Mouse (Mus musculus) induced T-regulatory cell, adult 2 months (primary cell): ENCODE results near the gene Eya4.

ENCODE experiments used
- DNase-seq: peaks from one replicate; pipeline ENCODE4 v3.0.0-alpha.2; 2012; ENCODE audit warnings: low read depth

Gene Eya4

DNA sequence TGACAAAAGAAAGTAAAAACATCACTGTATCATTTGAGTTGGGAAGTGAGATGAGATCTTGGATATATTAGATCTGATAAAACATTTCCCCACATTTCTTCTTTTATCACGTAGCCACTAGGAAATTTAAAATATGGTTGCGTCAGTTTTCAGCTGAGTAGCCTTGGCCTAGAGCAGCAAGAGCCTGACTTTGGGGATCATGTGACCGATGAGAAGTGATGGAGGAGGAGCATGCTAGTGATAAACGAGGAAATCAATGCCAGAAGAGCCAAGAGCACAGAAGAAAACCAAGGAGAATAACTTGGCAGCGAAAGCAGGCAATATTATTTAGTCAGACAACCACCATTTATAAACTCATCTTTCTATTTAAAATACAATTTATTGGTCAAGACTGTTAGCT lies 119.7 kb downstream of the Eya4 start:
- no peak for DNase-seq

DNA sequence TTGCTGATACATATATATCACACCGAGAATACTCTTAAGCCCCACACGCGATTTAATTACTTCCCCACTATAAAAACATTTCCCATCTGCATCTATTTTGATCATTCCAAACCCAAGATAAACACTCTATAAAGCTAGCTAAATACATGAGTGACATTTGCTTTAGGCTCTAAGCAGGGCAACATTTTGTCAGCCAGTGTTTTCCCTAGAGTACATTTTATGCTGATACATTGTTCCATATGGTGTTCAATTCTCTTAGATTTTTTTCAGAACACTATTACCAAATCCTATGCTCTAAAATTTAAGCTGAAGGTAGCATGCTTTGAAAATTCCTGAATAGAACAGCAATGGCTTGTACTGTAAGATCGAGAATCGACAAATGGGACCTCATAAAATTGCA lies 127.2 kb downstream of the Eya4 start:
- no peak for DNase-seq

DNA sequence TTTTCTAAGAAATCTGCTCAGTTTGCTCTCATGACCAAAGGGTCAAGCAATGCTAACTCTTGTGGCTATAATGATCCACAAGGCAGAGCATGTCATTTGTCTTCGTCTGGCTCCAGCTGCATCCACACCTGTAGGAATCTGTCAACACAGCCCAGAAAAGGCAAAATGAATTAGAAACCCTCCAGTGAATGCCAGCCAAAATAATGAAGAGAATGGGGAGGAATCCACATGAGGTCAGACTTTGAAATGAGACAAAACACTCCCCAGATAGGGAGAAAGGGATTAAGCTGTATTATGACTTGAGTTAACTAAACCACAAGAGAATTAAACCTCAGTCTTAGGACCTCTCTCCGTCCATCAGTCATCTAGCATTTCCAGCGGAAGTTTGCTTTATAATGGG lies 130.2 kb downstream of the Eya4 start:
- DNase-seq, result no peak

DNA sequence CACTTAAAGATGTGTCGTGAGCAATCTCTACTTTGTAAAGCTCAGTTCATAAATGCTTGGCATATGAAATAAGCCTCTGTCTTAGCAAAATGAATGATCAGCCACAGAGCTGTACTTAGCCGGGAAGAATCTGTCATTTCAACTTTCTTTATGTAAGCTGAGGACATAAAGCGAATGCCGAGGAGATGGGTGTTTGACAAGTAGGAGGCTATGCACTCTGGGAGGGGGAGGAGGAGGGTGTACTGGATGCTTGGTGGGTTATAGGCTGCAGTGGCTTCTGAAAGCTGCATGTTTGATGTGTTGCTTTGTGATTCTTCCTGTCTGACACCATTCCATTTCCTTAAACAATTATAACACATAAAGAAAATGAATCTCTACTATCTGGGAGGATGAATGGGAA lies 133.8 kb downstream of the Eya4 start:
- DNase-seq, result no peak

DNA sequence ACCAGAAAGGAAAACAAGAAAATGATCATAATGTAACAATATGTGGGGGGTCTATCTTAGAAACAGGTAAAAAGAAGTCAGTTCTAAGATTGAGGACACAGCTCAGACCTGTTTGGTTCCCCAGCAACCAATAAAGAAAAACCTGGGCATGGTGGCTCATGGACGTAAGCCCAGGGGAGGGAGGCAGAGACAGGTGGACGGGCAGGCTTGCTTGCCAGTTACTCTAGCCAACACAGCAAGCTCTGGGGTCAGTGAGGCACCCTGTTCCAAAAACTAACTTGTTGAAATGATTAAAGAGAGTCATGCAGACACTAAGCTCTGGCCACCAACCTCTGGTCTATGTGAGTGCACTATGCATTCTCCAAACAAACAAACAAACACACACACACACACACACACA lies 139.2 kb downstream of the Eya4 start:
- DNase-seq, result no peak

DNA sequence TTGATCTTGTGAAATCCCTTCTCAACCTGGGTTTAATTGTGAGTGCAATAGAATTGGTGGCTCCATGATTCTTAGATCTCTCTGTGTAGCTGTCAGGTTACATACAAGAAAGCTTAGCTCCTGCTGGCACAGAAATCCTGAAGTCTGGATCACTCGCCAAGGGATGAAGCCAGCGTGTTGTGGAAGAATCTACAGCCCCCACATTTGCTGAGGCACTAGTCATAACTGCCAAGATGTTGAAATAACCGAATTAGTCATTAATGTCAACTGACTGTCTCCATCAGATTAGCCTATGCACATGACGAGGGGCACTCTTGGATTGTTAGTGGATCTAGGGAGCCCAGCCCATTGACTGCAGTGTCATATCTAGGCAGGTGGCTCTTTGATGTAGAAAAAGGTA lies 146.7 kb downstream of the Eya4 start:
- no peak for DNase-seq

DNA sequence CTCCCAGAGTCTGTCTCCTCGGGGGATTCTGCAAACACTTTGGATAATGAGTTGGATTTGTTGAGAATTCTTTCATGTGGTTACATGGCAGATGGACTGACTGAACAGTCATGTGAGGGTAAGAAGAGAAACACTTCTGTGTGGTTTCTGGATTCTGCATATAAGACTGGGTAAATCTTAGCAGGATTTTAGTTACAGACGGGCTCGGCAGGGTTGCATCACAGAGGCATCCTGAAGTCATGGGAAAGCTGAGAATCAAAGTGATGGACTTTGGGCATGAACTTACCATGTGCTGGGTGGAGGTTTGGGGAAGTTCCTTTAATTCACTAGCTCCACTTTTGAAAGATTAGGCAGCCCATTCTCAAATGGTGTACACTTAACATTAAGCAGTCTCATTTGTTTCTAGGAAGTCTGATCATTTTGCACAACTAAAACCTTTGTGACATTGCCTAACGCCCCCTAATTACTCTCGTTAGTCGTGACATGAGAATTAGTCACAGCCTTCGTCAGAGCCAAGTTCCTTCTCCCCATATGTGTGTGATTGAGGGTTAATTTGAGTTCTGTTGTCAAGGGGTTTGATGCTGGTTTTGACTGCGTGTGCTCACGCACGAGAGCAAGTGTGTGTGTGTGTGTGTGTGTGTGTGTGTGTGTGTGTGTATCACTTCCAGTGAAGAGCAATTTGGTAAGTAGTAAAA lies 147.3 kb downstream of the Eya4 start:
- DNase-seq, result no peak

DNA sequence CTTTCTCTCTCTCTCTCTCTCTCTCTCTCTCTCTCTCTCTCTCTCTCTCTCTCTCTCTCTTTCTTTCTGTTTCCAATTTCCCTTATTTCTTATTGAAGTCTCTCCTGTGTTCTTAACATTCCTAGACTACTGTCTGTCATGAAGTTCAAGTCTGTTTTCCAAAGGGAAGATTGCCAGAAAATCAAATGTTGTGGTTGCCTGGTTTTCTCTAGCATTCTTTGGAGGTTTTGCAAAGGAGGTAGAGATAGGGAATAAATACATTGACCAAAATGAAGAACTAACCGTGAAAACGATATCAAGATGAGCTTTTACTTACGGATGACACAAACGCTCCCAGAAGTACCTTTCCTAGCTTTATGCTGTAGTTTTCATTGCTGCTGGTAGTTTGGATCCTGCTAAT lies 148.0 kb downstream of the Eya4 start:
- DNase-seq, result no peak

DNA sequence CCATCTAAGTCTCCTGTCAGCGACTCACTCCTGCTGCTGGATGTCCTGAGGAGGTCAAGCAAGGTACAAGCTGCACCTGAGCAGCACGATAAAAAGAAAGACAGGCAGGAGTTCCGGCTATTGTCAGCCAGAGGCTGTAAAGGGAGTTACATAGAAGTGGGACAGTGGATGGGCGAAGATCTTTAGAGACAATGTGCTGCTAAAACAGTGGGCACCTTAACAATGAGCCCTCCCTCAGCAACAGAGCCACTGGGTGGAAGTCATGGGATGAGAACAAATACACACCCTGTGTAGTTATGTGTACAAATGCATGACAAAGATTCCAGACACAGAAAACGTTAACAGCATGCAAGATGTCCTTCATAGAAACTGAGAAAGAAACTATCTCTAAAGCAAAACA lies 152.3 kb downstream of the Eya4 start:
- no peak for DNase-seq

DNA sequence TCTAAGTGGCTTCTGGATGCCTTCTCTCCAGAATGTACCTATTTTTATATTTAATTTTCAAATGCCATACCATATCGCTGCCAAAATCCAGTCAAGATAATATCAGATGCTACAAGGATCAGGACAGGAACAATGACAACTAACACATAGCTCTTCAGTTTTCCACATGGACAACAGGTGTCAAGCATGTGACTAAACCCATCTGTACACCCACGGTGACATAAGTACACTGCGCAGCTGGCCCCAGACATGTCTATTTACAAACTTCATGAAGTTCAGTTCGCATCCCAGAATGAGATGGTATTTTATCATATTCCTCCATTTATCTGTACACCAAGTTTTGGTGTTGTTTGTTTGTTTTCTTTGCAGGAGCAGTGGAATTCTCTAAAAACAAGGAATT lies 154.2 kb downstream of the Eya4 start:
- no peak for DNase-seq

DNA sequence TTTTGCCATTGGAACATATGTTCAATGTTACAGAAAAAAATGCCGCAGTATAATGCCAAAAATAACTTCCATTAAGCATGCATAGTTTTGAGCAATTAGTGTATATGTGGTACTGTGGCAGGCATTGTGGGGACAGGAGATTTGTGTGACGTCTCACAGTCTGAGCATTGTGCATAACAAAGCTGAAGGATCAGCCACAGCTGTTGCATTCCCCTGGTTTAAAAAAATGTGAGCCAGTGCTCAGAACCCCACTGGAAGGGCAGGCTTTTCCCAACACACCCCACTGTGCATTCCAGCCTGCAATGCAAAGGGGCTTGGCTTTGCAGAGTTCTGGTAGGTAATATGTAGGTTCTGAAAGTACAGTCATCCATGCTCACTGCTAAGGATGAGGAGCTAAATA lies 155.2 kb downstream of the Eya4 start:
- DNase-seq, result no peak

DNA sequence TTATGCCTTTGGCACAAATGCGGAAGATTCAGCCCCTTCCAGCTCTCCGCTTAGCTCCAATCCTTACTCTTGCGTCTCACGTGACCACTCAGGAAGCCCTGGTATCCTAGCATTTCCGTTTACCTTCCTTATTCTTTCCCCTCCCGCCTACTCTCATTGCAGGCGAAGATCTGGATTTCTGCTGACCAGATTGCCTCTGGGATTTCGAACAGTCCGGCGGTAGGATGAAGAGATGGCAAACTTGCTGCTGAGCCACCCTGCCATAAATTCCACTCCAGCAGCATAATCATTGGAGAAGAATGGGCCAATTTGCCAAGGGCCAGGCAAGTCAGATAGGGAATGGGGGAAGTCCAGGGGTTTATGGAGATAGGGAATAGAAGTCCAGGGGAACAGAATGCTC lies 160.8 kb downstream of the Eya4 start:
- DNase-seq, result no peak

DNA sequence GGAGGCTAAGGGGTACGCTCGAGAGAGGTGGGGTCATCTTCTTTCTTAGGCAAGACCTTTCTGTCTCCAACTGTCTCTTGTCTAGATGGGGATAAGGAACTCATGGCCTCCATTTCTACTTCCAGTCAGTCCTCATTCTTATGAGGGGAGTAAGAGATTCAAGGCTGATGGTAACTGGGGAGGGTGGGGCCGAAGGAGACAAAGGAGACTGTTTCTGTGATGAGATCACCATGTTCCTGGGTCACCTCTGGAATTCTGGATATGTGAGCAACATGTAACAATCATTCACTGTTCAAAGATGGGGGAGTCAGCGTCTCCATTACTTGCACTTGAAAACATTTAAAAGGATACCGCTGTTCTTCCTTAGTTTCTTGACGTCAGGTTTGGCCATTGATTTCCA lies 165.2 kb downstream of the Eya4 start:
- no peak for DNase-seq

DNA sequence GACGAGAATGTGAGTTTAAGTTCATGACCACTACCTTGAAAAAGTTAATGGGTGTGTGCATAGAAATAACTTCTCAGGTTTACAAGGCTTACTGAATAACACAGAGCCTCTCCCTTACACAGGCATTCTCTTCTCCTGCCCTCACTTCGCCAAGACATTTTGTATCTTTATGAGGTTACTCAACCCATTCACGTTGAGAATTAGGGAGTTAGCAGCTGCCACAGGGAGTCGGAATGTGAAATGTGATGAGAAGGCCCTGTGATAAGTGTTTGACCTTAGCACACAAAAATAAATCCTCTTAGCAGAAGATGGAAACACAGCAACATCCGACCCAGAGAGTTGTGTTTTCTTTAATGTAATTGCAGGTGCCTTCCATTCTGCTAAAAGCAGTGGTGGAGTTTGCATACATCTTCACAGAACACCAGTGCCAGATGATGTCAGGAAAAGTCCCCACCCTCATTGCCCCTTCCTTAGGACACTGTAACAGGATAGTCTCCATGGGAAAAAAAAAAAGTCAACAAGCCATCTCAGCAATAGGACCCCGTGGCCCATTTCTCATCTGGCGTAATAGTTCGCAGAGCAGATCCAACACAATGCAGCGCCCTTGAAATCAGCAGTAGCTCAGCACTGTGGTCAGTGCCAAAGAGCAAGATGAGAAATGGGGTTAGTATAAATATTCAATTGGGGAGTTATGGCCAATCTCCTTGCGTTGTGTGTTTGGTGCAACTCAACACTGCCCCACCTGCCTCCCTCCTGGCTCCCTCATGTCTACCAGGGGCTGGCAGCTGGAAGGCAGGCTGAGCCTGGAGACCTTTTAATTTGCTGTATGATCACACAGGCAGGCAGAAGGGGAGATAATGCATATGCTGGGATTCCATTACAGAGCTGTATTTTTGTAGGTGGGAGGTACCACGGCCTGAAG lies 168.8 kb downstream of the Eya4 start:
- DNase-seq, result no peak

DNA sequence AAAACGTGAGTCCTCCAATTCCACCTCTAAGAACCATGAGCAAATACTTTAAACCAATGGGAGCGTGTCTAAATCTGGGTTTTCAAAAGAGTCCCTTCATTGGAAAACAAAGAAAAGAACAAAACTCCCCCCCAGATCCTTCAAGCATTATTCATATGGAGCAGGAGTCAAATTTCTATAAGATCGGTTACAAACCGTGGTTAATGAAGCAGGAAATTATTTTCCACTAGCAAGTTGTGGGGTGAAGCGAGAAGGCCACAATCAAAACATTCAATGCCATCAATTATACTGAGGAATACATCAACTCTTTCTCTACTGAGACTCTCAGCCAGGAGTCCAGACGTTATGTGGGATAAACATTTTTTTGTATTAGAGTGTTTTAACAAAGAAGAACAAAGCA lies 171.3 kb downstream of the Eya4 start:
- DNase-seq, result no peak

DNA sequence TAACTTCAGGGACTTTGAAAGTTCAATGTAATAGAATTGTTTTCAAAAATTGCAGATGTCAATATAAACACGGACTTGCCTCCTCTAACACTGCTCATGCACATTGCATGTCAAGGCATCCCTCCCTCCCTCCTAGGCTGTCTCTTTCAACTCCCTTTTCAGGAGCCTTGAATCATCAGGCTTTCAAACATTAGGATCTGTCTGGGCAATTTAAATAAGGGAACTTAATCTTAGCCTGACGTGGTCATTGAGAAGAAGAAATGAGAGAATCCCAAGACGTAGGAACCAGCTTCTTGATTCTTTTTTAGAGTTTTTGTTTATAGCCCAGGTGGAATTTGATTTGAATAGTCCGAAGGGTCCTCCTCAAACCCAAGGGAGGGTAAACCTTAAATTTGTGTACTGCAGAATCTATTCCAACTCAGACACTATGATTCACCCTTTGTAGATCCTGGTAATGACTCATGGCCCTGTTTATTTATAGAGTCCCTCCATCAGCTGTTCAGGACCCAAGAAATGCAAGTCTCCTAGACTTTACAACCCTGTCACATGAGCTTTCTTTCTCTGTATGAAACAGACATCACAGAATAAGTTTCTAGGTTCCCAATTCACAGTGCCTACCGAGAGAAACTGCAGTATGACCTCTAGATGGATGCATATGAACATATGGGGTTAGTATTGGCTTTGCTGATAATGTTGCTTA lies 173.1 kb downstream of the Eya4 start:
- no peak for DNase-seq

DNA sequence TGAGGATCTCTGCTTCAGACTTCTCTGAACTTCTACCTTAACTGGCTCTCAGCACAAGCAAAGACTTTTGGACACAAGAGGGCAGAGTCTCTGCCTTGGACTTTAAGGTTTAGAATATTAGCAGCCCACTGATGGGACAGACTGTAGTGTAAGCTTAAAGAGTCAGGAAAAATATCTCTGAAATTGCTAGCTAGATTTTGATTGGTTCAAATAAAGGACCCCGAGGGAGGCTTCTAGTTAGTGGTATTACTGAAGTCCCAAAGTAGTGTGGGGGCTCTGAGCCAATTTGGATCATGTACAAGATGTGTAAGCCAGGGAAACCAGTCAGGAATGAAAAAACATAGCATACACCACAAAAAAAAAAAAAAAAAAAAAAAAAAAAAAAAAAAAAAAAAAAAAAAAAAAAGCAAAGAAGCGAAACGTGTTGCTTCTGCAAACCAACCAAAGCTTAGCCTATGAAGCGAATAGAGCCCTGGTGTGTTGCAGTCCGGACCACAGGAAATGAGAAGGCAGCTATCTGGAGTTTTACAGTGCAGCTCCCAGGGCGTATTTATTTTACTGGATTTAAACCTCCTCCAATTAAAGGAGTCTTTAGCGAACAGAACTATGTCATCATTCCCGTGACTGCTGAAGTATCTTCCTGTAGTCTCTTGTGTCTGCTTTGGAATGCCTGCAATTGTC lies 173.8 kb downstream of the Eya4 start:
- no peak for DNase-seq

DNA sequence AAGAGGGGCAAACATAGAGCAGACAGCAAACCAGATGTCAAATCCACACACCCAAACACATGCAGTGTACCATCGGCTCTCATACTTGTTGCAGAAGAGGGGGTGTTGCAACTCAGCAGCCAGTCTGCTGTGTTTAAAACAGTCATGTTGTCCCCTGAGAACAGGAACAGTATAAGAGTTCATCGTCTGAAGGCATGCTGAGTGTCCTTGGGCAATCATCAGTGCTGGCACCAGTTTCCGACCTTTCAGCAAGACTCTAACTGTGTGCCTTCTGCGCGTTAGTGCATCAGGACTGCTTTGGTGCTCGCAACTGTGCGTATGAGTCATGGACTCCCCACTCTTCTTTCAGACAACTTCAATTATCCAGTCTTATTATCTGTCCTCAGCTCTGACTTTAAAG lies 179.0 kb downstream of the Eya4 start:
- DNase-seq, result no peak

DNA sequence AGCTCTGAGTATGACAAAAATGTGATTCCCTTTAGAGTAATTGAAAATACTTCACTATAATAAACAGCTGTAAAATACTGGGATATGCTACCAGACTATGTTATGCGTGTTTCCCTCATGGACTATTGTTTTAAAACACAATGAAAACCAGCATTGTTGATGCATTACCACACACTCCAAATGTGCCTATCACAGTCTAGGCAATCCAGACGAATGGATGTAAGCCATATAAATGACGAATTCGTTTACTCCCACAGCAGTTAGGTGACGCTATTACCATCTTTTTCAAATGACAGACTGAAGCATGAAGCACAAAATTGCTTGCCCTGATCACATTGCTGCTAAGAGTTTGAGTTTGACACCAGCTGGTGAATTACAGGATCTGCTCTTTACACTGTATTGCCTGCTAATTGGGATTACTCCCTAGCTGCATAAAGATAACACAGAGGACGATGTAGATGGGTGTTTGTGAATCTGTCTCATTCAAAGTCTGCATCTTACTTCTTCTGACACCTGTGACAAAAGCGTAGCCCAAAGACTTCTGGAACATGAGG lies 185.4 kb downstream of the Eya4 start:
- DNase-seq, result no peak

DNA sequence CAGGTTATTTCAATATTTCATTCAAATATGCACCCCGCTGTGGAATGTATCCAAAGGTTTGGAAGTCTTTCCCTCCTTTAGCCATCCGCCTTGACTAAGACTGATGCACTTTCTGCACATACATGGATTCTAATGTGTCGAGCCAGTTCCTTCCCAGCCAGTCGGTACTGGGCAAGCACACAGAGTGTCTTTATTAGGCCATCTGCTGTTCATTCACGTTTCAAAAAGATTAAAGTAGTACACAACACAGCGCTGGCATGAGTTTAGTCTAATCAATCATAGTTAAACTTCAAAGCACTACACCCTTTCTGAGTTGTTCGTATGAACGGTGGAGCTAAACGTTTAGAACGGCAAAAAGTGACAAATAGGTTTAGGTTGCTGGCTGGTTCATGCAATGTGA lies 190.7 kb downstream of the Eya4 start:
- DNase-seq, result no peak

DNA sequence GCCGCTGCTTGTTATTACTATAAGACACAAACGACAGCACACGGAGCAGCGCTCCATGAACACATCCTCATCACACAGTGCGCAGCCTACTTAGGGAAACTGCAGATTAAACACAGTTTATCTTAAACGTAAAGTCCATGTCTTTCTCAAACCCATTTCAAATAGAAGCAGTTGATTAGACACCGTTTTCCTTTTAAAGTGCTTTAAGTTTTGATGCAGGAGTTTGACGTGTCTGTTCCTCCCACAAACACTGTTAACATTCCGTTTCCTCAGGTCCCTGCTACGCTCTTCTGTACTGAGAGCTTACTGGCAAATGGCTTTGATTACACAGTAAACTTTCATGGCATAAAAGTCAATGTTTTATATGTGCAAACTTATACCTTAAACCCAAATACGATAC lies 191.4 kb downstream of the Eya4 start:
- no peak for DNase-seq
